Mouse (Mus musculus): ENCODE measurements around the gene Uba52. TPM values are rescaled to one million over a fixed set of nuclear protein-coding genes. Genes with fewer than 3 reads are reported as not detected.

Uba52 gene
- 715 and 758 TPM in 2 replicates for polyA plus RNA-seq (2015; fragmentation: Nextera tagmentation; extraction: Ambion mirVana)

GRCm38 (mm10) chr8:70510228-70510915 lies at the start of gene Uba52:
TSS of gene Uba52 (minus strand) at chr8:70510801.
- peak; percentile 84 for ATAC-seq (ENCODE audit: low FRiP score)
- WGBS, result 2% methylated on average over 74 of the region's 74 CpGs
- H3K9ac ChIP-seq, result peak within 1 kb of the TSS; percentile 96

GRCm38 (mm10) chr8:70560096-70560495 lies 49.5 kb upstream of the Uba52 start:
- WGBS, result 80% methylated on average over 2 of the region's 2 CpGs
- Histone ChIP-seq H3K4me2 (no peak overlapping the region), H3K27ac (no peak overlapping the region), H3K9me3 (no peaks in the 10 kb centered on the region), H3K27me3 (no peaks in the 10 kb centered on the region), H3K4me1 (replicated peaks) (peaks cover 24% of the 10 kb centered on the region), H3K36me3 (peaks cover 4% of the 10 kb centered on the region; the same call in 1 of the 2 replicates), H3K9ac (no peak overlapping the region), H3K4me3 (no peak overlapping the region)
- no peak for ATAC-seq (ENCODE audit: low FRiP score)

More at GRCm38 (mm10) chr8:70510228-70510915, at the start of gene Uba52:
- peak within 1 kb of the TSS; percentile 96 for H3K4me3 ChIP-seq
- no peaks in the 10 kb centered on the region for H3K9me3 ChIP-seq
- peaks cover 38% of the 10 kb centered on the region for H3K4me1 ChIP-seq (replicated peaks)
- H3K27ac ChIP-seq, result peak within 1 kb of the TSS; percentile 98
- no peaks in the 10 kb centered on the region for H3K27me3 ChIP-seq
- H3K36me3 ChIP-seq, result peaks cover 43% of the 10 kb centered on the region
- H3K4me2 ChIP-seq, result peak within 1 kb of the TSS; percentile 96

GRCm38 (mm10) chr8:70558983-70559382 lies 48.4 kb upstream of the Uba52 start:
- Histone ChIP-seq H3K9ac (no peak overlapping the region), H3K4me3 (no peak overlapping the region), H3K27ac (no peak overlapping the region), H3K9me3 (no peaks in the 10 kb centered on the region), H3K36me3 (peaks cover 4% of the 10 kb centered on the region; the same call in 1 of the 2 replicates), H3K27me3 (no peaks in the 10 kb centered on the region), H3K4me1 (replicated peaks) (peaks cover 22% of the 10 kb centered on the region), H3K4me2 (no peak overlapping the region)
- no peak for ATAC-seq (ENCODE audit: low FRiP score)
- 82% methylated on average over 3 of the region's 3 CpGs for WGBS

- ATAC-seq (ENCODE audit: low FRiP score), result no peak
- no peaks in the 10 kb centered on the region for H3K9me3 ChIP-seq
- peaks cover 28% of the 10 kb centered on the region for H3K4me1 ChIP-seq (replicated peaks)
- peaks cover 4% of the 10 kb centered on the region; the same call in 1 of the 2 replicates for H3K36me3 ChIP-seq
- WGBS, result 67% methylated on average over 4 of the region's 4 CpGs
- H3K4me2 ChIP-seq, result no peak overlapping the region
- no peak overlapping the region for H3K4me3 ChIP-seq
- no peak overlapping the region for H3K9ac ChIP-seq
- no peak overlapping the region for H3K27ac ChIP-seq
- no peaks in the 10 kb centered on the region for H3K27me3 ChIP-seq
Measured at GRCm38 (mm10) chr8:70558334-70558733, 47.7 kb upstream of the Uba52 start.

- Histone ChIP-seq H3K4me3 (no peak overlapping the region), H3K27me3 (no peaks in the 10 kb centered on the region), H3K9me3 (no peaks in the 10 kb centered on the region), H3K27ac (no peak overlapping the region), H3K36me3 (peaks cover 4% of the 10 kb centered on the region; the same call in 1 of the 2 replicates), H3K9ac (no peak overlapping the region), H3K4me1 (replicated peaks) (peaks cover 33% of the 10 kb centered on the region), H3K4me2 (no peak overlapping the region)
- WGBS, result 98% methylated on average over 4 of the region's 4 CpGs
- no peak for ATAC-seq (ENCODE audit: low FRiP score)
Measured at GRCm38 (mm10) chr8:70555079-70555747, 44.6 kb upstream of the Uba52 start.

GRCm38 (mm10) chr8:70553740-70554139 lies 43.1 kb upstream of the Uba52 start:
- peak overlapping the region; percentile 55 for H3K27ac ChIP-seq
- H3K27me3 ChIP-seq, result no peaks in the 10 kb centered on the region

GRCm38 (mm10) chr8:70552836-70553235 lies 42.2 kb upstream of the Uba52 start:
- 0 out of 2 replicates have a peak overlapping the region, but pooled peaks have one; percentile 55 for H3K27ac ChIP-seq
- no peak overlapping the region for H3K4me3 ChIP-seq
- H3K36me3 ChIP-seq, result peaks cover 4% of the 10 kb centered on the region; the same call in 1 of the 2 replicates
- peaks cover 32% of the 10 kb centered on the region for H3K4me1 ChIP-seq (replicated peaks)
- no peak for ATAC-seq (ENCODE audit: low FRiP score)
- no peaks in the 10 kb centered on the region for H3K9me3 ChIP-seq
- H3K27me3 ChIP-seq, result no peaks in the 10 kb centered on the region
- H3K9ac ChIP-seq, result 0 out of 2 replicates have a peak overlapping the region, but pooled peaks have one; percentile 24
- H3K4me2 ChIP-seq, result no peak overlapping the region
- 88% methylated on average over 1 of the region's 1 CpGs for WGBS

More at GRCm38 (mm10) chr8:70553740-70554139, 43.1 kb upstream of the Uba52 start:
- Histone ChIP-seq H3K4me3 (no peak overlapping the region), H3K4me2 (no peak overlapping the region), H3K4me1 (replicated peaks) (peaks cover 32% of the 10 kb centered on the region), H3K36me3 (peaks cover 4% of the 10 kb centered on the region; the same call in 1 of the 2 replicates), H3K9ac (no peak overlapping the region), H3K9me3 (no peaks in the 10 kb centered on the region)
- no peak for ATAC-seq (ENCODE audit: low FRiP score)

GRCm38 (mm10) chr8:70551558-70552161 lies 41.1 kb upstream of the Uba52 start:
- Histone ChIP-seq H3K36me3 (peaks cover 4% of the 10 kb centered on the region; the same call in 1 of the 2 replicates), H3K9me3 (no peaks in the 10 kb centered on the region), H3K4me3 (no peak overlapping the region), H3K27ac (no peak overlapping the region), H3K4me2 (no peak overlapping the region), H3K27me3 (no peaks in the 10 kb centered on the region), H3K9ac (no peak overlapping the region), H3K4me1 (replicated peaks) (peaks cover 32% of the 10 kb centered on the region)
- ATAC-seq (ENCODE audit: low FRiP score), result no peak
- WGBS, result 75% methylated on average over 3 of the region's 3 CpGs

- no peaks in the 10 kb centered on the region for H3K9me3 ChIP-seq
- no peak overlapping the region for H3K4me3 ChIP-seq
- H3K4me1 ChIP-seq (replicated peaks), result peaks cover 32% of the 10 kb centered on the region
- no peak overlapping the region for H3K4me2 ChIP-seq
- WGBS, result 90% methylated on average over 10 of the region's 10 CpGs
- no peaks in the 10 kb centered on the region for H3K36me3 ChIP-seq
- H3K9ac ChIP-seq, result no peak overlapping the region
- no peak overlapping the region for H3K27ac ChIP-seq
- ATAC-seq (ENCODE audit: low FRiP score), result no peak
- no peaks in the 10 kb centered on the region for H3K27me3 ChIP-seq
Measured at GRCm38 (mm10) chr8:70549412-70550184, 39.0 kb upstream of the Uba52 start.

GRCm38 (mm10) chr8:70547762-70548161 lies 37.2 kb upstream of the Uba52 start:
- Histone ChIP-seq H3K36me3 (no peaks in the 10 kb centered on the region), H3K4me1 (replicated peaks) (peaks cover 32% of the 10 kb centered on the region), H3K27ac (no peak overlapping the region), H3K9ac (no peak overlapping the region), H3K4me2 (no peak overlapping the region), H3K9me3 (no peaks in the 10 kb centered on the region), H3K27me3 (no peaks in the 10 kb centered on the region), H3K4me3 (no peak overlapping the region)
- no peak for ATAC-seq (ENCODE audit: low FRiP score)
- 92% methylated on average over 6 of the region's 6 CpGs for WGBS

- no peaks in the 10 kb centered on the region for H3K27me3 ChIP-seq
- 94% methylated on average over 4 of the region's 4 CpGs for WGBS
- H3K9me3 ChIP-seq, result no peaks in the 10 kb centered on the region
- no peak overlapping the region for H3K27ac ChIP-seq
- H3K4me1 ChIP-seq (replicated peaks), result peaks cover 29% of the 10 kb centered on the region
- H3K9ac ChIP-seq, result no peak overlapping the region
- H3K36me3 ChIP-seq, result no peaks in the 10 kb centered on the region
- no peak overlapping the region for H3K4me2 ChIP-seq
- ATAC-seq (ENCODE audit: low FRiP score), result no peak
- H3K4me3 ChIP-seq, result no peak overlapping the region
Measured at GRCm38 (mm10) chr8:70546412-70546811, 35.8 kb upstream of the Uba52 start.
